Mouse (Mus musculus): Measurements from ENCODE around the gene Ypel5.

DNA sequence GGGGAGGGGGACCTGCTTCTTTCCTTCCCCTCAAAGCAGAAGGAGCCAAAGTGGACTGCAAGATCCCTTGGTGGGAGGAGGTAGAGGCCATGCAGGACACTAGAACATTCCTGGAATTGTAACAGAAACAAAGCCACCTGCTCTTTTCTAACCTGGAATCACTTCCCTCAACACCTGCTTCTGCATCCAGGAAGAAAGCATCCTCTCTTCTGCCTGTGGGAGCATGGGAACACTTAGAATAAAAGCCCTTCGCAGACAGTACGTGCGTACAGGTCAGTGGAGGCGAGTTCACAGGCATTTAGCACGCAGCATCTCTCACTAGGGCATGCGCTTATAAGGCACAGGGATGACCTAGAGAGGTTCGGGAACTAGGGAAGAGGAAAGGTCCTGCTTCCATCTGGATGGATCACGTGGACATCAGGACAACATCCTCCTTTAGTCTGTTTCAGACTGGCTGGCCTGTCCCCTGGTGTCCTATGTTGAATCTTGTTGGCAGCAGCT, 54.2 kb downstream of the Ypel5 start:
- no peak for TF ChIP-seq JUN (IDR thresholded peaks at IDR 0.05; ENCODE audit: insufficient read depth, low read depth, low read length)
- no peak for TF ChIP-seq CTCF (conservative IDR thresholded peaks at IDR 0.05 in 1 of 2, IDR thresholded peaks at IDR 0.05 in 1 of 2; ENCODE audit: low read depth in 2 of 2, low read length in 2 of 2)
- TF ChIP-seq USF1 (IDR thresholded peaks at IDR 0.05; ENCODE audit: low read depth, low read length) = no peak
